Mouse (Mus musculus): ENCODE data around the gene Olfr1502. TPM values are rescaled to one million over a fixed set of nuclear protein-coding genes. Genes with fewer than 3 reads are reported as not detected.
A peak's percentile ranks its signal among the peaks of the same experiment; 100 is the strongest.

The Olfr1502 gene
- total RNA-seq (2014; rRNA removed) (not detected in 2 replicates), polyA plus RNA-seq (2015; fragmentation: Nextera tagmentation; extraction: Ambion mirVana) (not detected in 2 replicates)

DNA sequence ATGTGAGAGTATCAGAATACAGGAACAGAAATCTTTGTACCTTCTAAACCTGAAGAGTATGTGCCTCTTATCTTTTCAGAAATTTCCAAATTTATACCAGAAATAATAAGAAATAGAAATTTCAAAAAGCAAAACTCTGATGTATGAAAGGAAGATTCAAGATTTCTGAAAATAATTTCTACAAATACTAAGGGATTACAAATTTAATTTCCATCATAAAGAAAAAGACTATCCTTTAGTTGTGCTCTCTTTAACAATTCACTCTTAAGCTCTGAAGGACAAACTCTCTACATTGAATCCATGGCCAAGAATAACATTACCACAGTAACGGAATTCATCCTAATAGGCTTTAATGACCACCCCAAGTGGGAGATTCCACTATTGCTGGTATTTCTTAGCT lies at the start of gene Olfr1502:
Gene Olfr1502 (plus strand): TSS at position 301 of the 400 bp plus-strand sequence.
- H3K9me3 ChIP-seq (ENCODE audit: low read length), result no peaks in the 10 kb centered on the region
- TF ChIP-seq CTCF (IDR thresholded peaks at IDR 0.05), result no peak
- DNase-seq (ENCODE audit: low spot score), result no peak
- no peak within 1 kb of the TSS for H3K9ac ChIP-seq (replicated peaks; ENCODE audit: low read length, poor library complexity, severe bottlenecking)
- no peaks in the 10 kb centered on the region for H3K4me1 ChIP-seq (ENCODE audit: insufficient read depth, low read length)
- no peak within 1 kb of the TSS for H3K4me2 ChIP-seq (ENCODE audit: low read depth, low read length, poor library complexity, severe bottlenecking)
- 89% methylated on average over 1 of the region's 1 CpGs for WGBS
- no peak within 1 kb of the TSS for H3K4me3 ChIP-seq (ENCODE audit: low read depth, low read length)
- no peaks in the 10 kb centered on the region for H3K36me3 ChIP-seq (ENCODE audit: insufficient read depth, low read length)
- no peak within 1 kb of the TSS for H3K27ac ChIP-seq (ENCODE audit: low read depth, low read length)
- no peaks in the 10 kb centered on the region for H3K27me3 ChIP-seq (ENCODE audit: insufficient read depth, low read length)
- no peak for ATAC-seq (ENCODE audit: low FRiP score)

DNA sequence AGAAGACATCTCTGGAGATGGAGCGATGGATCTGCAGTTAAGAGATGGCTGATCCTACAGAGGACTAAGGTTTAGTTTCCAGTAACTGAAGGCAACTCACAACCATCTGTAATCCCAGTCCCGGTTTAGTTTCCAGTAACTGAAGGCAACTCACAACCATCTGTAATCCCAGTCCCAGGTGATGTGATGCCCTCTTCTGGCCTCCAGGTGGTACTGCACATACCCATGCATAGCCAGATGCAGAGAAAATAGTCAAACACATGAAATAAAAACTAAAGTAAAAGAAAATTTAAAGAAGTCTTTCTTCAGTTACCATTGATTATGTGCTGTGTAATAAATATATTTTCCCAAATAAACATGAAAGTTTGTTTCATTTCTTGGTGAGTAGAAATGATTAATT lies 48.8 kb upstream of the Olfr1502 start:
- H3K27ac ChIP-seq (ENCODE audit: low read depth, low read length), result no peak overlapping the region
- H3K9me3 ChIP-seq (ENCODE audit: low read length), result no peaks in the 10 kb centered on the region
- H3K27me3 ChIP-seq (ENCODE audit: insufficient read depth, low read length), result no peaks in the 10 kb centered on the region
- H3K4me2 ChIP-seq (ENCODE audit: low read depth, low read length, poor library complexity, severe bottlenecking), result no peak overlapping the region
- H3K36me3 ChIP-seq (ENCODE audit: insufficient read depth, low read length), result no peaks in the 10 kb centered on the region
- DNase-seq (ENCODE audit: low spot score), result no peak
- WGBS, result 65% methylated on average over 2 of the region's 2 CpGs
- no peak for ATAC-seq (ENCODE audit: low FRiP score)
- no peaks in the 10 kb centered on the region for H3K4me1 ChIP-seq (ENCODE audit: insufficient read depth, low read length)
- H3K9ac ChIP-seq (replicated peaks; ENCODE audit: low read length, poor library complexity, severe bottlenecking), result no peak overlapping the region
- no peak overlapping the region for H3K4me3 ChIP-seq (ENCODE audit: low read depth, low read length)
- no peak for TF ChIP-seq CTCF (IDR thresholded peaks at IDR 0.05)

DNA sequence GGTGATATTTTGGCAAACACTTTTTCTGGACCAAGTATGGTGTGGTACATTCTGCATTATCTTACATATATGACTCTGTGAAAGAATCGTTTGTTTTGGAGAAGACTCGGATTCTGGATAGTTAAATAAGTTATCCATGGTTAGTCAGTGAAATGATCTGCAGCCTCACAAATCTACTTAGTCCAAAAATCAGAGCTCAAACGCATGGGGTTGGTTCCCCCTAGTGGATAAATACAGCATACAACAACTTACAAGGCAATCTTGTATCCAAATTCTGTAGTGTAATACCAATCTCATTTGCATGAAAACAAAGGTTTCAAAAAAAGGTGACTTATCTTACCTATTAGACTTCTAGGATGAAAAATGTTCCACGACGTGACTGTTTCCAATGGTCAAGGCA lies 42.8 kb upstream of the Olfr1502 start:
- Histone ChIP-seq H3K4me1 (ENCODE audit: insufficient read depth, low read length) (no peaks in the 10 kb centered on the region), H3K4me3 (ENCODE audit: low read depth, low read length) (no peak overlapping the region), H3K27ac (ENCODE audit: low read depth, low read length) (no peak overlapping the region), H3K27me3 (ENCODE audit: insufficient read depth, low read length) (no peaks in the 10 kb centered on the region), H3K4me2 (ENCODE audit: low read depth, low read length, poor library complexity, severe bottlenecking) (no peak overlapping the region), H3K9ac (replicated peaks; ENCODE audit: low read length, poor library complexity, severe bottlenecking) (no peak overlapping the region), H3K36me3 (ENCODE audit: insufficient read depth, low read length) (no peaks in the 10 kb centered on the region), H3K9me3 (ENCODE audit: low read length) (no peaks in the 10 kb centered on the region)
- DNase-seq (ENCODE audit: low spot score), result peak; percentile 64
- 36% methylated on average over 5 of the region's 5 CpGs for WGBS
- peak; percentile 79 for TF ChIP-seq CTCF (IDR thresholded peaks at IDR 0.05)
- ATAC-seq (ENCODE audit: low FRiP score), result peak; percentile 58; the same call in 1 of the 2 replicates

DNA sequence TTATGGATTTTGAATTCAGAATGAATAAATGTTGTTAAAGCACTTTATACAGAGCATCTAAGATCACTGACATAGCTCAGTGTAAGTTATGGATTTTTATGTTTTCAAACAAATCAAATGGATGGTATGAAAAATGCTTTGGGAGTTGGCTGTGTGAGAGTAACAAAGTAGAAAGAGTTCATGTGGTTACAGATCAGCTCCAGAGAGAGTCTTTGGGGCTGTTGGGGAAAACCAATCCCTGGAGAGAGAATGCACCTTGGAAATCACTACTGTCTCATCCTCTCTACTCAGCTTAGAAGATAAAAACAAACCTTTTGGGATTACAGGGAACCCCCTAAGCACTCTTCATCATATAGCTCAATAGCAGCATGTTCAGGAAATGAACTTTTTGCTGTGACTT lies 42.2 kb upstream of the Olfr1502 start, which contains the start of gene Olfr1499:
Gene Olfr1499 (minus strand): TSS at position 101 of the 400 bp plus-strand sequence.
- no peak for TF ChIP-seq CTCF (IDR thresholded peaks at IDR 0.05)
- no peak for DNase-seq (ENCODE audit: low spot score)
- H3K4me2 ChIP-seq (ENCODE audit: low read depth, low read length, poor library complexity, severe bottlenecking), result no peak within 1 kb of the TSS
- no peaks in the 10 kb centered on the region for H3K4me1 ChIP-seq (ENCODE audit: insufficient read depth, low read length)
- no peak within 1 kb of the TSS for H3K27ac ChIP-seq (ENCODE audit: low read depth, low read length)
- no peaks in the 10 kb centered on the region for H3K36me3 ChIP-seq (ENCODE audit: insufficient read depth, low read length)
- ATAC-seq (ENCODE audit: low FRiP score), result no peak
- H3K27me3 ChIP-seq (ENCODE audit: insufficient read depth, low read length), result no peaks in the 10 kb centered on the region
- no peaks in the 10 kb centered on the region for H3K9me3 ChIP-seq (ENCODE audit: low read length)
- H3K9ac ChIP-seq (replicated peaks; ENCODE audit: low read length, poor library complexity, severe bottlenecking), result no peak within 1 kb of the TSS
- H3K4me3 ChIP-seq (ENCODE audit: low read depth, low read length), result no peak within 1 kb of the TSS

DNA sequence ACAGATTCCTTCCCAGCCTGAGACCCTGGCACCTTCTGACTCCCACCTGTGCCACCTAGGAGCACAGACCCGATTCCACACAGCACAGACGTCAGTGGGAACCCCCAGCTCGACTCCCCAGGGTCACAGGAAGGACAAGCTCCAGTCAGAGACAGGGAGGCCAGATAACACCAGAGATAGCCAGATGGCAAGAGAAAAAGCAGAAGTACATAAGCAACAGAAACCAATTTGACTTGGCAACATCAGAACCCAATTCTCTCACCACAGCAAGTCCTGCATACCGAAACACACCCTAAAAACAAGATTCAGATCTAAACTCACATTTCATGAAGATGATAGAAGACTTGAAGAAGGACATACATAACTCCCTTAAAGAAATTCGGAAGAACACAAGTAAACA lies 40.7 kb upstream of the Olfr1502 start:
- ATAC-seq (ENCODE audit: low FRiP score) (no peak), DNase-seq (ENCODE audit: low spot score) (no peak)
- no peak for TF ChIP-seq CTCF (IDR thresholded peaks at IDR 0.05)
- Histone ChIP-seq H3K4me3 (ENCODE audit: low read depth, low read length) (no peak overlapping the region), H3K4me1 (ENCODE audit: insufficient read depth, low read length) (no peaks in the 10 kb centered on the region), H3K36me3 (ENCODE audit: insufficient read depth, low read length) (no peaks in the 10 kb centered on the region), H3K9me3 (ENCODE audit: low read length) (no peaks in the 10 kb centered on the region), H3K9ac (replicated peaks; ENCODE audit: low read length, poor library complexity, severe bottlenecking) (no peak overlapping the region), H3K27me3 (ENCODE audit: insufficient read depth, low read length) (no peaks in the 10 kb centered on the region), H3K4me2 (ENCODE audit: low read depth, low read length, poor library complexity, severe bottlenecking) (no peak overlapping the region), H3K27ac (ENCODE audit: low read depth, low read length) (no peak overlapping the region)
- WGBS, result 69% methylated on average over 5 of the region's 5 CpGs

DNA sequence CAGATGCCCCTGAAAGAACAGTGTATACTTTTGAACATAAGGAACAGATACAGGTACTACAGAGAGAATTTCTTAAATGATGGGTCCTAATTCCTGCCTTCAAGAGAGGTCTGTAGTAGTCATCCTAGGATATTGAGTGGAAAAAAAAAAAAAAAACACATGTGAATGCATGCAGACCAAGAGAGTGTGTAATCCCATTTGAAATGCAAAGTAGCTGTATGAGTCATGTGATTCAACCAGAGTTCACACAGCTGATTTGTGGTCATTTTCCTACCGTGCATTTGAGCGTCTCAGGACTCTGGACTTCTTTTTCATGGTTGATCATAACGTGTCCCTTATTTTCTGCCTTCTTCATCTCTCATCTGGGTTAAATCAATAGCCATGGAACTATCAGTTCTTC lies 33.1 kb upstream of the Olfr1502 start:
- H3K27me3 ChIP-seq (ENCODE audit: insufficient read depth, low read length), result no peaks in the 10 kb centered on the region
- 62% methylated on average over 3 of the region's 3 CpGs for WGBS
- no peak overlapping the region for H3K4me2 ChIP-seq (ENCODE audit: low read depth, low read length, poor library complexity, severe bottlenecking)
- DNase-seq (ENCODE audit: low spot score) (no peak), ATAC-seq (ENCODE audit: low FRiP score) (no peak)
- H3K36me3 ChIP-seq (ENCODE audit: insufficient read depth, low read length), result no peaks in the 10 kb centered on the region
- no peak overlapping the region for H3K4me3 ChIP-seq (ENCODE audit: low read depth, low read length)
- H3K4me1 ChIP-seq (ENCODE audit: insufficient read depth, low read length), result no peaks in the 10 kb centered on the region
- H3K27ac ChIP-seq (ENCODE audit: low read depth, low read length), result no peak overlapping the region
- no peaks in the 10 kb centered on the region for H3K9me3 ChIP-seq (ENCODE audit: low read length)
- no peak for TF ChIP-seq CTCF (IDR thresholded peaks at IDR 0.05)
- H3K9ac ChIP-seq (replicated peaks; ENCODE audit: low read length, poor library complexity, severe bottlenecking), result no peak overlapping the region
